Mouse (Mus musculus) retina, postnatal 7 days (tissue): Measurements from ENCODE around the gene Tuba1c.

Experiments
- DNase-seq: peaks from one replicate; pipeline ENCODE4 v3.0.0-alpha.2; 2012; ENCODE audit warnings: low read depth, low spot score

Tuba1c gene

DNA sequence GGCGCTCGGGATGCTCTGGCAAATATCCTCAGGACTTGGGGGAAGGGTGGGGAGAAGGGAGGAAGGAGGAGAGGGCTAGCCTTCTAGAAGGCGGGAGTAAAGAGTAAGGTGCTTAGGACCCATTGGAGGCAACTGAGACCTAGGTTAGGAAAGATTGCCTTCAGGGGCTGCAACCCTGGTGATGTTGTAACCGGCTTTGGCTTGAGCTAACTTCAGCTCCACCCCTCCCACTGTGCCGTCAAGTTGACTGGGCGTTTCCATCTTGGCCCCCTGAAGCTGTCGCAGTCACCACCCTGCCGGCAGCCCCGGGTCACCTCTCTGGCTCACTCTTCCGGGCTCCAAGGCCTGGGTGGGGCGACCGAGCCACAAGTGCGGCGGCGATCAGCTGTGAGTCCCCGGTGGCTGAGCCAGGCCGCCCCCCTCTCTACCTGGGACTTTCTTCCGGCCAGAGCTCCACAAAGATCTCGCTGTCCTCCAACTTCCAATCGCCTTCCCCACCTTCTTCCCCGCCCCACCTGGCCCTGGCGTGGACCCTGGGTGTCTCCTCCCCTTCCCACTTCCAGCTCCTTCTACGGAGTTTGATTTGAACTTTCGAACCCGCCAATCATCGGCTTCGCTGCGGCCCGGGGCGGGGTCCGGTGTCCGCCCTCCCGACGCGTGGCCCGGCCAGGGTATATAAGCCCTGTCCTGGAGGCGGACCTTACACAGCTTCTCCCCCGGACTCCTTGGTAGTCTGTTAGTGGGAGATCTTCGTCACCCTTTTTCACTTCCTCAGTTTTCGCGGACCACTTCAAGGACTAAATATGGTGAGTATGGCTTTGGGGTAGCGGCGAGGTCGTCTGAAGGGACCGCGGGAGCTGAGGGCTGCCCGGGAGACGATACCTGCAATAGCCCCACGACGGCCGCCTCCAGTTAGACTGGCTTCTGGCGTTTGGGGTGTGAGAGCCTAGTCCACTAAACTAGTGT is at the start of gene Tuba1c:
Gene Tuba1c, plus strand, starts transcription at position 273 of the 966 bp plus-strand sequence.
- peak; percentile 36 for DNase-seq

DNA sequence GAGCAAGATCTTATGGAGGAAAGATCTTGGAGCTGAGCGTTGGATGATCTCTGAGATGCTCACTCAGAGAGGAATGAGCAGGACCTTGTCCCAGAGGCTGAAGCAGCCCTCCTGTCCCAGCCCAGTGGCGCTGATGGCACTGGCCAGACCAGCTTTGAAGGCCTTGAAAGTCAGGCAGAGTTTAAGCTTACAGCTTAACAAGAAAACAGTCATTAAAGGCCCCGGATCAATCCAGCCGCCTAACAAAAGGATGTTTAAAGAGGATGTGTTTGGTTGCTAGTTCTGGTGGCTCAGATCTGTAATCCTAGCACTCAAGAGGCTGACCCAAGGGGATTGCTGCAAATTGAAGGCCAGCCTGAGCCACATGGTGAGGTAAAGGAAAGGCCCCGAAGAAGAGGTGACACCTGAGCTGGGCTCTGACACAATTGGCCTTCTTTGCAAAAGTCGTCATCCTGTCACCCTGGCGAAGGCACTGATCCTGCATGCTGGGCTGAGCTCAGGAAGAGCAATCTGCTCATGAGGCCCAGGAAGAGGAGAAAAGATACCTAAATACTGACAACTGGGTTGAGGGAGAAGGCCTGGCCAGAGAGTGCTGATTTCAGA is 49.6 kb upstream of the Tuba1c start:
- no peak for DNase-seq

DNA sequence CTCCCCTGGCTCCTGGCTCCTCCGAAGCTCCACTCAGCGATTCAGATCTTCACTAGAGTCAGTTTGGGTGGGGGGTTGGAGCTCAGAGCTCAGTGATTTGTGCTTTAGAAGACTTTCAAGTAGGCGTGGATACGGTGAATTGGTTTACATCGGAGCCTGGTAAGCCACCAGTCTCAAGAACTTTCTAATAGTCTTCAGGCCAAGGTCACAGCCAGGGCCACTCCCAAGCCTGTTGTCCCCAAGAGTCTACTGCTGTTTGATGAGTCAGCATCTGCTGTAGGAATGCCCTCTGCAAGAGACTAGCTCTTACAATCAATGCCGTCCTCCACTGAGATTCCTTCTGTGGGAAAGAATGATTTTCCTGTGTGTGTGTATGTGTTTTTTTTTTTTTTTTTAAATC is 47.6 kb upstream of the Tuba1c start:
- DNase-seq = no peak

DNA sequence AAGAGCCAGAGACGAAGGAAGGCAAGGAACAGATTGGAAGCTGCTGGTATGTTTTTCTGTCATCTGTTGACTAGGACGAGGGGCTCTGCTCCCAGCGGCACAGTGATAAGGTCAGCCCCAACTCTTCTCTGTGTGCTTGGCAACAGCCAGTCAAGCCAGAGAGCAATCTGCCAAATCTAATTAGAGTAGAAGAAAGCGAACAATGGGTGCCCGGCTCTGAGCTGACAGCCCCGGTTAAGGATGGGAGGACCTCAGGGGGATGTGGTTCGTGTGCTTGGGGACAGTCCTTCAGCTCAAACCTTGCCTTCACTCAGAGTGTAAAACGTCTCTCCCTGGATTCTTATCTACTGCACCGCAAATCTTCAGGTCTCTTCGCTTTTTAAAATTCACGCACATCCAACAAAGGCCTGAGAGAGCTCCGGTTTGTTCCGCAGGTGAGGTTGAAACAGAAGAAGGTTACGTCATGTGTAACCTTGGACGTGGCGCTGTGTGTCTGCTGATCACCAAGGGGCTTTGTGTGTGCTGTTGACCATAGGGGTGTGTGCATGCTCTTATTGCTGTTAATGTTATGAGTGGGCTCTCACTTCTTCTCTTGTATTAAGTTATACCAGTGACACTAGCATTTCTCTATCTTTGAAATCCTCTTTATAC is 46.1 kb upstream of the Tuba1c start:
- no peak for DNase-seq

DNA sequence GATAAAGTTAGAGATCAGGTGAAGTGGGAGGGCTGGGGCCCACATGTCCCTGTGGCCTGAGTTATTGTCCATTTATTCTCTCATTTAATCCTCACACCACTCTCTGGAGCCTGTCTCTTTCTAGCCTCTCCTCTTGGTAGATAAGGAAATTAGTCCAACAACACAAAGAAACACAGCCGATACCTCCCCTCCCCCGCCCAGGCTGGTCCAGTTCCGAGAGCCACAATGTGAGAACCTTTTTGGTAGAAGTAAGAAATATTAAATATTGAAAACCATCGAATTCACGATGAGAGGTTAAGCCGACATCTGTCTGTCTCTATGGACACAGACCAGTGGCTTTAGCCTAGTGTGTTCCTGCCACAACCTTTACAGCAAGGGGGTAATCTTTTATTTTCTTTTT is 45.0 kb upstream of the Tuba1c start:
- DNase-seq = no peak

DNA sequence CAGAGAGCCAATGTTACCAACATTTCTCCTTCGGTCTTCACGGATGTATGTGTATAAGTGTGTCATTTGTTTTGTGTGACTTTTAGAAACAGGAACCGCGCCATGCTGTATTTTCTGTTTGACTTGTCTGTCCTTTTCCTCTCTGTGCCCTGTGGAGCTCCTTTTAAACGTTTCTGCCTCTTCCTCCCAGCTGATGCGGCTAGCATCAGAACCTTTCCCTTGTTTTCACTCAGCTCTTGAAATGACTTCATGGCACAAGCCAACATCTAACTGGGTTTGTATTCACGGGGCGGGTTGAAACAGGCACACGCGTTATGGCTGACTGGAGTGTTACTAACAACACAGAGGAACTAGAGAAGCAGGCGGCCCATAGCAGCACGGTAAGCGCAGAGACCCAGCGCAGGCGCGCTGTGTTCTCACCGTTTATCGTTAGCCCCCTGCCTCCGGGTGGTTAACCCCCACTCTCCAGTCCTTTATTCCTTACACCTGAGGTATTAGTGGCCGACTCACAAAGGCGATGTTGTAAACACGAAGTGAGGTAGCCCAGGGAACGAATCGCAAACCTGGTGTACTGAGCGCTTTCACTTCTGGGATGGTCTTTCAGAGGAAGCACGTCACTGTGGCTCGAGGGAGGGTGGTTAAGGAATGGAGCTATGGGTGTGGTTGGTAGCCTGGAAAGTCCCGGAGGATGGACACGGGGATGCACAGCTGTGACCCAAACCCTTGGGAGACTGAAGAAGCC is 44.3 kb upstream of the Tuba1c start:
- no peak for DNase-seq

DNA sequence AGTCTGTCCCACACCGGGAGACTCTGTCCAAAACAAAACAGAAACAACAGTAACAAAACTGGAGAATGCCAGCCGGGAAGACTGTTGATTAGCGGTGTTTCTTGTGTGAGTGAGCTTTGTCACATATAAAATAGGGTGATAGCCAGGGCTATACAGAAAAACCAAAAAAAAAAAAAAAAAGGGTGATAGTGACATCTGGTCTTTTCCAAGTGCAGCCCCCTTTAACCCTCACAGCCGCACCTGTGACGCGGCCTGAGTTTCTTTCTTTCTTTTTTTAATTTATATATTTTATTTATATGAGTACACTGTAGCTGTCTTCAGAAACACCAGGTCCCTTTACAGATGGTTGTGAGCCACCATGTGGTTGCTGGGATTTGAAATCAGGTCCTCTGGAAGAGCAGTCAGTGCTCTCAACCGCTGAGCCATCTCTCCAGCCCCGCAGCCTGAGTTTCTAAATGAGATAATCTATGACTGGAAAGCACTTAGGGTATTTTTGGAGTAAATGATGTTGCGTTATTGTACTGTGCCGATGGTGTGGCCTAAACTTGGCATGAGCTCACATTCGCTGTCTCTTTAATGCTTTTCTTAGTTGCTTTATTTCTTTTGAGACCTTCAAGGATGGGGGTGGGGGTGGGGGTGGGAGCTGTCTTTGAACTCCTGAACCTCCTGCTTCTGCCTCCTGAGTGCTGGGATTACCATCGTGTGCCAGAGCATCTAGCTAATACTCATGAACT is 43.5 kb upstream of the Tuba1c start:
- no peak for DNase-seq

DNA sequence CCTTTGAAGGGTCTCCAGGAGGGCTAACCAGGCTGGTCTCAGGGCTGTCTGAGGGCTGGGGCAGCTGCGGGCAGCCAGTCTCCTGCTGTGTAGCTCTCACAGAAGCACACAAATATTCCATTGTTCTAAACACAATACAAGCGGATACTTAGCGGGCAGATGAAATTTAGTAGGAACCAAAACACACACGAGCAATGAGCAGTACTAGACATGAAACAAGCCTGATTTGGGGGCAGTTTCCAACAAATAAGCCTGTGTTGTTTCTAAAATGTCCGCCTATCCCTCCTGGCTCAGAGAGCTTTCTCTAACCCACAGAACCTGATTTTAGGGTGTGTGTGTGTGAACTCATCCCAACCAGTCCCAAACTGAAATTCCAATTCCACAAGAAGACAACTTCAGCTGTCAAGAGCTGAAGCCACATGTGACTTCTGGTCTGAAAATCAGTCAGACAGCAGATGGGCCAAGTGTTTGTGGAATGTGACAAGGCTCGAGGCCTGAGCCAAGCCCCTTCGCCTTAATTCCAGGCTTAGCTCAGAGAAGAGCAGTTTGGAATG is 42.5 kb upstream of the Tuba1c start:
- DNase-seq = no peak

DNA sequence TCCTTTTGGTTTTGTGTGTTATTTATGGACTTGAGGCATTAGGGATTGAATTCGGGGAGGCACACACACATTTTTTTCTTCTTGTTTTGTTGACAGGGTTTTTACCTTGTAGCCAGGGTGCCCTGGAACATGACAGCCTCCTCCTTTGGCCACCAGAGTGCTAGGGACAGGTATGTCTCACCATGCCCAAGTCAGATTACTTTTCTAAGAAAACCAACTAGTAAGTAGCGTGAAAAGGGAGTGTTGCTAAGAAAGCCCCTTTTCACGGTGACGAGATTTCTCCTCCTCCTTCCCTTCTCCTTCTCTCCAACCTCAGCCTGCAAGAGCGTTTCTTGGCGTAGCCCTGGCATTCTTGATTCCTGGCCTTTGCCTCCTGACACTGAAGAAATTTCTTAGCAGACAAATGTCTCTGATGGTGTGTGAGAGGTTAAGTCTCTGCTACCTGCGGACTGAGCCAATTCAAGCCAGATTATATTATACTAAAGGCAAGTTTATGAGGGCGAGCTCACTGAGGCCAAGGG is 42.0 kb upstream of the Tuba1c start:
- no peak for DNase-seq

DNA sequence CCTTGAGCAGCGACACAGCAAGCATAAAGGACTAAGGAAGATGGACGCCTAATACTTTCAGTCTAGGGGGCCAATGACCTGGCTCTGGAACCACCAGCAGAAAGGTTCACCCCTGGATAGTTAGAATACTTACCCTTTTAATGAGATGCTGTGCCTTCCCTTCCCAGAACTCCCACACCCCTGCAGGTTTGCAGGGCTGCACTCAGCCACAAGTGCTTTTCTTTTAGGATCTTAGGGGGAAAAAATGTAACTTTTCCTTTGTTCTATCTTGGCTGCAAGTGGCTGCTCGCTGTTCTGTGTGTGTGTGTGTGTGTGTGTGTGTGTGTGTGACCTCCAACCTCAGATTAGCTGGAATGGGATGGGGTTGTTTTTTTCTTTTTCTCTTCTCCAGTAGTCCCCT is 40.9 kb upstream of the Tuba1c start:
- DNase-seq = no peak

DNA sequence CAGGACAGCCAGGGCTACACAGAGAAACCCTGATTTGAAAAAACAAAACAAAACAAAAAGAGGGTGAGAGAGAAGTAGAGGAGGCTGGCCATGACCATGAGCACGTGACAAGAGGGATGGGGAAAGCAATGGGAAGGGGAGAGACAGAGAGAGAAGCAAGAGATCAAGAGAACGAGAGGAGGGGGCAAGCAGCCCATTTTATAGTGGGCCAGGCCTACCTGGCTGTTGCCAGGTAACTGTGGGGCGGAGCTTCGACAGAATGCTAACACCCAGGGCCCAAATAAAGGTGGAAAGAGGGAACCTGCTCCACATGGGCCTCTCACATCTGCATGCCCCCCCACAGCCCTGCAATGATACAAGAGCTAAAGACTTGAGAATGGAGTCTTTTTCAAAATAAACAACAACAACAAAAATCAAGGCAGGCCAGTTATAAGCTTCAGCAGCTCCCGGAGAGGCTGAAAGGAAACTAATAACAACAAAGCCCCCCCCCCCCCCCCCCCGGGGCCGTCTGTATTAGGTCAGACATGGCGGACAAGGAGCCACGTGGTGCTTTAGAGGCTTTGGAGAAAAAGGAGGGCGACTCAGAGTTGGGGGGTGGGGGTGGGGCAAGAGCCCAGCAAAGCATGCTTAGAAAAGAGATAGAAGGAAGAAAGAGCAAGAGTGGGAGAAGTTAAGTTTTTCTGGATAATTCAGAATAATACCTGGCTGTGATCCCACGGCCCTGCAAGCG is 39.8 kb upstream of the Tuba1c start:
- DNase-seq = no peak

DNA sequence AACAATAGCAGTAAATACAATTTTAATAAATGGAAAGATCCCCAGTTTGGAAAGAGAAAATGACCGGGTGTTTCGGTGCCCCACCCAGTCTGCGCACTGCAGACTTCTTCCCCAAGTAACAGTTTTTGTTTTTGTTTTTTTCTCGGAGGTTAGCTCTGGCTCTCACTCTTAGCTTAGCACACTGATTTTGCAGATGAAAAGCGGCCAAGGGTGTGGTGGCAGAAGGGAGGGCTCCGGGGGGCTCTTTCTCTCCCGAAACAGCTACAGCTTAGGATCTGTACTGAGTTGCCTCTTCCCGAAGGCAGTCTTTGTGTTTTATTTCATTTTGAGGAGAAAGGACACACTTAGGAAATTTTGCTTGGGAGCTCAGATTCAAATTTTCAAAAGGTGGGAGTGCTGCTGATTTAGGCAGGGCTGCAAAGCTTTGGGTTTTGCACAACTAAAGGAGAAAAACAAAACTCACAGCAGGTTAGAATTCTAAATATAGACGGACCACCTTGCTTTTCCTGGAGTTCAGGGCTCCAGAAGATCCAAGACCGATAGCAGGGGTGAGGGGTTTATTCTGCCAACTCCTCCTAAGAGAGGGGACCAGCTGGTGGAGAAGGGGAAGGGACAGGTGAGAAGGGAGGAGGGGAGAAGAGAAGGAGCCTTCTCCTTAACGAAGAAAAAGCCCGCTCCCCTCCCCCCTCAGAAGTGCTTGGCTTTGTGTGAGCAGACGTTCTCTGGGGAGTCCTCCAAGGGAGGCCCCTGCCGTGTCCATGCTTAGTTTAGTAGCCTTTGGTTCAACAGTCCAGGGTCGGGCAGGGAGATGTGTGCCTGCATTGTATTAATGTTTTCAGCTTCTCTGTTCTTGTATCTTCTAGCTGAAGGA is 38.8 kb upstream of the Tuba1c start:
- DNase-seq = no peak

DNA sequence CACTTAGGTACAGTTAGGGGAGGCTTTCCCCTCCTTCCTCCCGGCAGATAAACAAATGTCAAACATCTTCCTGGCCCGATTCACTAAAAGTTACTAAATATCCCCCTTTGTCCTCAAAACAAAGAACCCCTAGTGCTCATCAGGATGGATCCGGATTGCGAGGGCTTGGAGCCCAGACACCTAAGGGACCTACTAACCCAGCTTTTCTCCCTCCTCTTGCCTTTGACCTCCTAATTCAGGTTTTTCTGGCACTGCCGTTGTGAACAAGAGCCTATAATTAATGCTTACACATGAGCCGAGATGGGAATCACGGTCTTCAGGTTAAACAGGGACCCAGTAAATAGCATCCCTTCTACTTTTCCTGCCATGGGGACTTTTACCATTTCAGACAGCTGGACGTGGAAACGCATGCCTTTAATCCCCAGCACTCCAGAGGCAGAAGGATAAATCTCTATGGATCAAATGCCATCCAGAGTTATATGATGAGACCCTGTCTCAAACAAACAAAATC is 38.1 kb upstream of the Tuba1c start:
- no peak for DNase-seq

DNA sequence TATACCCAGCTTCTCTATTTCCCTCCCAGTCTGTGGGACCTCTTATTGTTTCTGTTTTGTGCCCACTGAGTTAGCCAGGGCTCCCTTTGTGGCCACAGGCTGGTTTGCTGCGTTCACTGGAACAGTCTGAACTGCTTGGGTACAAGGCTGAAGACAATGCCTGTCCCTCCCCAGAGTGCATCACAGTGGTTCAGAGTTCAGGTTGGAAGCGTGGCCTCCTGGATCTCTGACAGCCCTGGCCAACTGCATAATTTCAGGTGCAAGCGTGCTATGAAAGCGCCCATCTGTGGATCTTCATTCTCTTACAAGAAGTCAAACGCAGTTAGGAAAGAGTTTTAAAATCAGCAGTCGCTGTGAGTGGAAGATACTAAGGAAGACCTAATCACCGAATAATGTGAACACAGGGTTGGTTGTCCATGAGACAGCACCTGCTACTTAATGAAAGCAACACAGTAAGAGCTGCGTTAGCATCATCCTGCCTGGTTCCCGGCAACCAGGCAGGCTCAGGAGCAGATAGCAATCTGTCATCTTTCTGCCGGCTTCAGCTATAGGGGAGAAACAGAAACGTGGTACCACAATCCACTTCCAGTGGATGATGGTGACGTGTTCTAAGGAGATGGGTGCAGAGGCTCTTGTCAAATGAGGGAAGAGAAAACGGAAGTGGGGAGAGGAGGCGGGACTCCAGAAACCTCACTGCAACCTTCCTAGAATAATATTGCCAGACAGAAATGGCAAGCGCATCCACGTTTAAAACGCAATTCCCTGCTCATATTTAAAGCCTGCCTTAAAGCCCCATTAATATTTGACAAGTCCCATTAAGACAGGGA is 37.4 kb upstream of the Tuba1c start:
- no peak for DNase-seq

DNA sequence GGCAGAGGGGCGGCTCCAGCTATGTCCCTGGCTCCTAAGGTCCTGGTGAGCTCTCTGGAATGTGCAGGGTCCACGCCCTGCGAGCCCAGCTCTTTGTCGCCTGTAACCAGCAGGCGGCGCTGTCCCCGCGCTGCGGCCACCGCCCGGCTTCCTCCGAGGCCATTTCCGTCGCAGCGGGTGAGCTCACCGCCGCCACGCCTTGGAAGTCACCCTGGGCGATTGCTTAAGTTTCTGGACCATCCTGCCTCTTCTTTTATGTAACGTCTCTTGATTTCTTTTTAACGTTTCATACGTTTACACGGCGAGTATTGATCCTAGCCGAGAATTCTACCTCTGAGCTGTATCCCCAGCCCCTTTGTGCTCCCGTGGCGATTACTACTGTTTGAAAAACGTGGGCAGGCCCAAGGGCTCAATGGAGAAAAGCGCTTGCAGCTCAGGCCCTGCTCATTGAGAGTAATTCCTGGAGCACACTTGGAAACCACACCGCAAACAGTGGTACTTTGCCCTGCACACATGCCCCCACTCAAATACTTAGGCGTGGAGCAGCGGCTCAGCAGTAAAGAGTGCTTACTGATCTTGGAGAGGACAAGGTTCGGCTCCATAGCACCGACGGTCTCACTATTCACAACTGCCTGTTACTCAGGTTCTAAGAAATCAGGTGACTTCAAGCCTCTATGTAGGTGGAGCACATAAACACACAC is 36.4 kb upstream of the Tuba1c start:
- DNase-seq = peak; percentile 79

DNA sequence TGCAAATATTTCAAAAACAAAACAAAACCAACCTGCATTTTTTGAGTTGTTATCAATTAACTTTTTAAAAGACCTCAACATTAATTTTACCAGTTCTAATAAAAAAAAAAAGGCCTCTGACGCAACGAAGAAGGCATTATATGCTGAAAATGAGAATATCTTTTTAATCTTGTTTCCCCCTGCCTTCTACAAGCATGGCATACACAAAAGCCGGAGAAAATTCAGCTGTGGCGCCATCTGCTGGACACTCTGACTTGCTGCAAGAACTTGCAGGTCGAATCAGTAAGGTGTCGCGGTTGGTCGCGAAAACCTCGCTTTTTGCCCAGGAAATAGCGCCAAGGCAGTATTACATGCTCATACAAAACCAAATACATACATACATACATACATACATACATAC is 35.8 kb upstream of the Tuba1c start:
- peak; percentile 82 for DNase-seq

DNA sequence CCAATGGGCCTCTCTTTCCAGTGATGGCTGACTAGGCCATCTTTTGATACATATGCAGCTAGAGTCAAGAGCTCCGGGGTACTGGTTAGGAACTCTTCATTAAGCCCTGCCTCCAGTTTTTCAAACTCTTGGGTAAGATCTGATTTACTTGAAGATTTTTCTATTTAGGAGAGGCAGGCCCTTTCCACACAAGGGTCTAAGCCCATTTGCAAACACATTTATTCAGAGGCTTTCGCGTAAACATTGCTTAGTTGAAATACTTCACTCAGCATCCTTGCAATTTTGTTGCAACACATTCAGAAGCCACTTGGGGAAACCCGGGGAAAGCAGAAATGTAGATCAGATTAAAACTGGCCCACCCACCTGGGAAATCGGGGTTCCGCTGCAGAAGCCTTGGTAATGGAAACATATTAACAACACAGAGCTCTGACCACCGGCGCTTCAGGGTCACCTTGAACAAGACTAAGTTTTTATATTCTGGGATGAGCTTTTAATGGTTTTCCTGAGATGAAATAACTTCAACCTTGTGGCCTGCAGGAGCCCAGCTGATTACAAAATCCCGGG is 34.7 kb upstream of the Tuba1c start:
- no peak for DNase-seq
